Mouse (Mus musculus) CD4-positive, CD25-positive, alpha-beta regulatory T cell, adult 4 months (primary cell): ENCODE results near the gene Rtp4. TPM values are rescaled to one million over a fixed set of nuclear protein-coding genes. Genes with fewer than 3 reads are reported as not detected.

Experiments
- ATAC-seq: one replicate; pipeline ENCODE4 v1.8.0; 2017
- polyA plus RNA-seq, 2 experiments: library from polyadenylated mRNA; unstranded; fragments of 100-300 nt; shearing (Covaris generic); gene quantifications; one replicate each; pipeline ENCODE4 v1.2.1; 2017

Gene Rtp4
- polyA plus RNA-seq, 2 experiments from 2014 or later, result 169 to 171 TPM

GRCm38 (mm10) chr16:23591119-23592105 is 71.3 kb downstream of the Rtp4 start:
- ATAC-seq, result no peak

DNA sequence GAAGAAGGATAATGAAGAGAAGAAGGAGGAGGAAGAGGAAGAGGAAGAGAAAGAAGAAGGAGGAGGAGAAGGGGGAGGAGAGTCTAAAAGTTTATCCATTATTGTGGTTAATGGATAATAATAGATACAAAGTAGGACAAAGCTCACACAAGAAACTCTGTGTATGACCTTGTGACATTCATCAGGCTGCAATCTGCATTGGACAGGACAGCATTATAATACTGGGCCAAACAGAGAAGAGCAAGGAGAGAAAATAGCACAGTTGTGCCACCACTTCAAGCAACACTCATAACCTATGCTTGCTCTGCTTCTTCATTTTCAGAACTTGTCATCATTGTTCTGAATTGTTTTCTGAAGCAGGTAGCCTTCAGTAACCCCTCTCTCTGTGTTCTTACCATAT is 72.4 kb downstream of the Rtp4 start:
- no peak for ATAC-seq

- no peak for ATAC-seq
These were observed 76.6 kb downstream of the Rtp4 start for GRCm38 (mm10) chr16:23596696-23597095.

DNA sequence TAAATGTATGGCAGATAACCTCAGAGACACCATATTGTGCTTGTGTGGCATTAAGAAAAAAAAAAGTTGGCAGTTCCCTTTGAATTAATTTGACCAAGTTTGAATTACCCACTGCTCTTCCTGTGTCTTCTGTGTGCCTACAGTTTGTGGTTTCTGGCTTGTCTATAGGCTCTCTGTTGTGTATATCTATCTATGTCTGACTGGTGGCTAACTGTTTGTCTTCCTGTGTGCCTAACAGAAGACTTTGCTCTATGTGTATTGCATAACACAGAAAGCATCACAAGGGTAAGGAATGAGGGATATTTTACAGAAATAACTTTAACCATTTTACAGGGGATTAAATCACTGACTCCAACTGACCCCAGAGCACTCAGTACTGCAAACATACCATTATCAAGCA is 77.9 kb downstream of the Rtp4 start:
- no peak for ATAC-seq

GRCm38 (mm10) chr16:23606220-23606619 is 86.1 kb downstream of the Rtp4 start:
- ATAC-seq, result no peak

DNA sequence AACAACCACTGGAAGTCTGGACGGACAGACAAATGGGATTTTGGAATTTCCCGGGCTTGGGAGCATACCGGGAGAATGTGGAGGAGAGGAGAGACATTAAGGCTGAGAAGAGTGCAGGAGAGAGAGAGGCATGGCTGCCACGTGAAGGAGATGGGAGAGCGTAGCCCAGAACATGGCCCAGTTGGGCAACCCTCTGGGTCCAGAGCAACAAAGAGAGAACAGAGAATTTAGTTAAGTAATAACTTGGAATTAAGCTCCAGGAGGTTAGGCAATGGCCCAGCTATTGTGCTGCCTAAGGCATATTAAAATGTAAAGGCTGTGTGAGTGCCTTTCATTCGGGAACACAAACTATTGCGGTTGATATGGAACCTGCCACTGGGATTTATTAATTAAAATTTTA is 86.6 kb downstream of the Rtp4 start:
- ATAC-seq, result no peak

- ATAC-seq, result no peak
These were observed 87.9 kb downstream of the Rtp4 start for GRCm38 (mm10) chr16:23607911-23608410.

- peak; percentile 88 for ATAC-seq
These were observed 89.7 kb downstream of the Rtp4 start for GRCm38 (mm10) chr16:23609748-23610185.

GRCm38 (mm10) chr16:23624205-23624604 is 104.1 kb downstream of the Rtp4 start:
- no peak for ATAC-seq

DNA sequence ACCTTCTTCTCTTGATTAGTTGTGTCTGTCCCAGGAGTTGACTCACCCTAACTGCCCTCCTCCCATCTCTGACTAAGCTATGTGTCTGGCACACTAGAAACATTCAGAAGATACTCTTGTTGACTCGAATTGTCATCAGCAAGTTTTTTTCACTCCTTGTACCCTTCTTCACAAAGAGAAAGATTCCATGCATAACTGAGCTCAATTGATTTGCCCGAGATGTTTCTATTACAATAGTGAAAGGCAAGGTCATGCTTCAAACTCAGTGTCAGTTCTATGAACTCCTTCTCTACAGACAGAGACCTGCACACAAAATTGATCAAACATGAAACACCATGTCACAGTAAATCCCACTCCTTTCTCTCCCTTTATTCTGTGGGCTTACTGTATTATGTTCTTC is 111.4 kb downstream of the Rtp4 start:
- ATAC-seq, result no peak

DNA sequence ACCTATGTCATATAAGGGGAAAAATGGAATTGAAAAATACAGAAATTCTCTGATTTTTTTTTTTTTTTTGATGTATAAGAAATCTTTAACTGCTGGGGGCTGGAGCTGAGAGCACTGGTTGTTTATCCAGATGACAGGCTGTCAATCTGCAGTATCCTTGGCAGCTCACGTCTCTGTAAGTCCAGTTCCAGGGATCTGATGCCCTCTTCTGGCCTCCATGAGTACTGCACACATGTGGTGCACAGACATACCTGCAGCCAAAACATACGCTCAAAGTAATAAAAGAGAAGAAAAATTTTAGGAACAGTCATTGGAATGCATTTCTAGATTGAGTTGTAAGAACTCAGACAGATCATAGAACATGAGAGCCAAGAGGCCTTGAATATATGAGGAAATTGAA is 112.6 kb downstream of the Rtp4 start:
- ATAC-seq, result no peak

DNA sequence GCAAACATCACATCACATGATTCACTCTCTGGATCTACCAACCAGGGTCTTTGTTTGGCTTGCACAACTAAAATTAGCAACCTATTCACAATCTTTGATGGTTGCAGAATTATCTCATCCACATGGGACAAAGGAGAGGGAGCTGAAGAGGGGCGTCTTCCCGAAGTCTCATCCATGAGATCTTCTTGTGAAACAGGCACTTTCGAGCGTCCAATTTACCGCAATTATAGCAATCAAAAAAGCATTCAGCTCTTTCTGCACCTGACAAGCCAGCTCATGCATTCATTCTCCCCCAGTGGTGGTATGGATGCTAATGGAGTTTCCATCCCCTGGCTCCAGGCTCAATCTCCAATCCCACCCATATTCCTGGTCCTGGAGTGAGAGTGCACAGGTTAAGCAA is 132.9 kb downstream of the Rtp4 start:
- ATAC-seq, result no peak

DNA sequence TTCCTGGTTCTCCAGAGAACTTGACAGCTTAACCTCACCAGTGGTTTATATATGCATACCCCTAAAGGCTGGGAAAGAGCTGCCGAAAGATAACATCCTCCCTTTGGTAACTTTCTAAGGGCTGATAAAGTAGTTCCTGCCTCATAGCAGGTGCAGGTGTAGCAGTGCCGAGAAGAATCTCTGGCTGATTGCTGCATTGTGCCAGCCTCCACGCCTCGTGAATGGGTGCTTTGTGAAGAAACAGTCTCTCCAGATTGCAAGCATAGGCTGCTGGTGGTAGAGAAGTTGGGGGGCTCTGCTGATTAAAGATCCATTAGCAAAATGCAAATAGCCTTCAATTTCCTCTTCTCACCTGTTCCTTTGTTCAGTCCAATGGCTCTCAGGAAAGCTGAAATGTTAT is 133.4 kb downstream of the Rtp4 start:
- ATAC-seq, result no peak

DNA sequence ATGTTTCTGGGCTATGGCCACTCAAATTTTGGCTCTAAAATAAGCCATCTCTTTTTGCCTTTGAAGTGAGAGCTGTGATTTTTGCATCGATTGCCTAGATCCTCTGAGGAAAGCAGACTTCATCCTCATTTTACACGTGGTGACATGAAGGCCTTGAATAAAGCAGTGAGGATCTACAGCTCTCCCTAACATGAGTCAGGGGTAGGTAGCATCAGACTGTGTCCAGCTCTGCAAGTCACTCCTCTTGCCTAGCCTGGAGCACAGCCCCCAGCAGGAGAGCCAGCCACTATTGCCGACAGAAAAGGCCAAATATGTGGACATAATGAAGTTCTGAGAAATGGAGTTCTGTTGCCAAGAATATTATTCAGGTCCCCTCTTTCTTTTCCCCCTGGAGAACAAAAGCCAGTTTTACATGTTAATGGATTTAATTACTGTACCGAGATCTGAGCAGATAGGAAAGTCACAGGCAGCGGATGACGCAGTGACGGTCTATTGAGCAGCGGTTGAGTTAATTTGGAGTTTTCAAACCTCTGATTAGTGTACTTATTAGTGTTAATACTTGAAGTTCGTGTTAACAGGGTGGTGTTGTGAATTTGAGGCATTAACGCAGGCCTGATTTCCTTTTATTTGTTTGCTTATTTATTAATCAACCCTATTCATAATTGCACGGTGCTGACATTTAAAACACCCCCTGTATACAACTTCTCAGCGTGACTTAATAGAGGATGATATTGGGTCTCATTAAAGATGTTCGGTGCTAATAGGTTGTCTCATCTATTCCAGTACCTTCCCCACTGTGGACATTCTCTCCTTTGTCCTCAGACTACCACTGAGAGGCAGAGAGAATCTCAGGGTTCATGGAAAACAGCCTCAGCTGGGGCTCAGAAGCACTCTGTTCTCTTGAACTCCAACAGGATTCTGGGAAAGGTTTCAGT is 139.8 kb downstream of the Rtp4 start:
- no peak for ATAC-seq

Other genes with a start within 250 kb of the Rtp4 start
- not detected for gene Rtp1, start 91.2 kb upstream of the Rtp4 start, polyA plus RNA-seq
- not detected for gene Masp1, start 524 bp downstream of the Rtp4 start, polyA plus RNA-seq